Mouse (Mus musculus) right cerebral cortex, adult 2 months (tissue): ENCODE data around the gene 5730596B20Rik.

ENCODE experiments used
- DNase-seq, 2 experiments: peaks; one replicate each; pipeline ENCODE4 v3.0.0; 2021 to 2022; ENCODE audit warnings: low spot score in 2 of 2

The 5730596B20Rik gene

DNA sequence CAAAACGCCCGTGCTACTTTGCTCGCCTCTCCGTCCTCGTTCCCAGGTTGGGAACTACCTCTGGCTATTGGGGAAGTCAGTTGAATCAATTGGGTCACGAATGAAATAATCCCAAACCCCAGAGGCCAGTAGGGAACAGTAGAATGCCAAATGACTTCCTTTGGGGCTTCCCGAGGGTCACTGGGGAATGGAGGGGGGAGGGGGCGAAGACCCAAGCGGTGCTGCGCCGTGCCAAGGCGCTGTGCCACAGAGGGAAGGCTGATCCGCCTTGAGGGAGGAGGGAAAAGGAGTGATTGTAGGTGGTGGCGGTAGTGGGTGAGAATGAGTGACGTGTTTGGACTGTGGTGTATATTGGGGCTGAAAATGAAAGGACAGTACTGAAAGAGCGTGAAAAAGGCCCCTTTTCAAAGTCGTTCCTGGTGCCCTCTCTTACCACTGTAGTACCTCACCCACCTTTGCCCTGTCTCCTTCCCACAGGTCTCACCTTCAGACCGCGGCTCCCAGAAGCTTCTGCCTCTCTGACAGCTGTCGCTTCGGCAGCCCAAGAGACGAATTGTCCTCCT is 35.3 kb downstream of the 5730596B20Rik start:
- no peak for DNase-seq

DNA sequence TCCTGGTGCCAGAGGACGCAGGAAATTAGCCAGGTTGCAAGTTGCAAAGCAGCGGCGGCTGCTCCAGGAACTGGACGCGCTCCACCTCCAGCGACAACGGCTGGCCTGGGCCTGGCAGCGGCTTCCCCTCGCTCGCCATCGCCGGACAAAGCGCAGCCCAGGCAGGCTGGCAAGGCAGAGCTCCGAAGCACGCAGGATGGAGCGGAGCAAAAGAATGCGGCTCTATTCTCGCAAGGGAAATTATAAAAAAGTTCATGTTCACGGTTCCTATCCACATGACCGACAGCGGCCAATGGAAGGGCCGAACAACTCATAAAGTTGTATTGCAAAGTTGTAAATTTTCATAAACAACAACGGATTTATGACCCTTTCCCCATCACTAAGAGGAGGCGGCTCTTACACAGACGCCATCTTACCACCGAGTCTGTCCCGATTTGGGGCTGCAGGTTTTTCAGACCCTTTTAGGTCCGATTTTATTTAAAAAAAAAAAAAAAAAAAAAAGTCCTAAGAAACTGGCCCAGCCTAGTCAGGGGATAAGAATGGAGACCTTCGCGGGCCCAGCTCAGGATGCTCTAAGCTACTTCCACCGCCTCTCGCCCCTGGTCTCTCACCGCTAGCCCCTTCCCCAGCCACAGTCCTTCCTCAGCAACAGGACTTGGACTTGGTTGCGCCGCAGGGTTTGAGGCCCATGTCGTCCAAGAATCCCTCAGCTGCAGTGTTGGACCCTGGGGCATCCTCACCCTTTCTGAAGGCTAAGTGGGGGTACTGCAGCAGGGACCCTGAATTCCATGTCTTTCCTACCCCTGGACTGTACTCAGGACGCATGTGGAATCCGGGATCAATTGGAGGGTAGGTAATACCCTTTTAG is 36.1 kb downstream of the 5730596B20Rik start, which contains the start of the genes Hoxa3 and Gm28308:
TSS of gene Hoxa3 (minus strand) at position 218 of the 868 bp plus-strand sequence.
TSS of gene Gm28308 (minus strand) at position 221 of the 868 bp plus-strand sequence.
- DNase-seq = no peak

DNA sequence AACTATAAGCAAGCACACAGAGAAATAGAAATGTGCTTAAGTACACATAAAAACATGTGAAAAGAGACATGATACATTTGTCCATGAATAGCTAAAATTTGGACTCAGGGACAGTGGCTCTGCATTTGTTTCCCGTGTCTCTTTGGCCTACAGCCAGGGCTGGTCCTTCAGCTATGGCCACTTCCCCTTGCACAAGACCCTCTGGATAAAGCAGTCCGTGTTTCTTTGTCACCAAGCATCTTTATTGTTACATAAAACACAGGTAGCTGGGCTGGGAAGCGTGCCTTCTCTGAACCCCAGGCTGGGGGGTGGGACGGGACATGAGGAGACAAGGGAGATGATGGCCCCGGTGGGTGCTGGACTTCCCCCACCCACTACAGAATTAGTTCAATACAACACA is 37.0 kb downstream of the 5730596B20Rik start:
- DNase-seq = no peak

DNA sequence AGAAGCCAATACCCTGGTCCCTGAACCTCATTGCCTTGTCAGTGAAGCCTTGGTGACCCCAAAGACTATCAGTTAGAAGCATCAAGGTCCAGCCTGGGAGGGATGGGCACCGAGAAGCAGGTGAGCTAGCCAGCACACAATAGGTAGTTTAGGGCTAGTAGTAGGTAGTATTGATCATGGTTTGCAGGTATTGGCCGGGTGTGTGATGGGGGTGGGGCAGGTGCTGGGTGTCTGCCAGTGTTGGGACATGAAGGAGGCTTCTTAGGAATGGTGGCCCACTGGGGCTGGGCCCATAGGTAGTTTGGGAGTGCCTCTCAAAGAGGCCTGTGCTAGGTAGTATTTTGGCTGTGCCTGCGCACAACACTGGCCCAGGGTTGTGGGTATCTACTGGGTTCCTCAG is 37.8 kb downstream of the 5730596B20Rik start:
- no peak for DNase-seq

DNA sequence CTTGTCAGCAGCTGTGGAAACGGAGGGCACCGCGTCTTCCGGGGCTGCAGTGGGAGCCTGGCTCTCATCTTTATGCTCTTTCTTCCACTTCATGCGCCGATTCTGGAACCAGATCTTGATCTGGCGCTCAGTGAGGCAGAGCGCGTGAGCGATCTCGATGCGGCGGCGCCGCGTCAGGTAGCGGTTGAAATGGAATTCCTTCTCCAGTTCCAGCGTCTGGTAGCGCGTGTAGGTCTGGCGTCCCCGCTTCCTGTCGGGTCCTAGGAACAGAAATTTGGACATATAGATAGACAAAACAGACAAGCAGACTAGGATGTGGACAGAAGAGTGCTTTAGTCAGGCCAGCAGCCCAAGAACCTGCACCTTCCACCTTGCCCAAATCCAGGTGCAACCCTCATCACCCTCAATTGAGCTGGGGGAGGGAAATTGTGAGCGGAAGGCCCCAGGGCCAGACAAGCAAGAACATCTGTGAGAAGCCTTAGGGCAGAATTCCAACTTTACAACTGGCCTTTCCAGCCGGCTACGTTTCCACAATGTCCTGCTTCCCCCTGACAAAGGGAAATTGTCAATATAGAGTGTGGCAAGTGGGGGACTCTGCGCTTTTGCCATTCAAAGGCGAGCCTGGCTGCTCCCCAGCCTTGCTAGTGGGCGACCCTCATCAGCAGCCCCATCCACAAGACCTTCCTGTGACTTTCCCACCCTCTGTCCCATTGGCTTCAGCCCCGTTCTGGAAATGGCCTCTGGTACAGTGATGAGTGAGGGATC is 38.7 kb downstream of the 5730596B20Rik start:
- peak in 1 of 2 experiments; percentile 4 for DNase-seq

DNA sequence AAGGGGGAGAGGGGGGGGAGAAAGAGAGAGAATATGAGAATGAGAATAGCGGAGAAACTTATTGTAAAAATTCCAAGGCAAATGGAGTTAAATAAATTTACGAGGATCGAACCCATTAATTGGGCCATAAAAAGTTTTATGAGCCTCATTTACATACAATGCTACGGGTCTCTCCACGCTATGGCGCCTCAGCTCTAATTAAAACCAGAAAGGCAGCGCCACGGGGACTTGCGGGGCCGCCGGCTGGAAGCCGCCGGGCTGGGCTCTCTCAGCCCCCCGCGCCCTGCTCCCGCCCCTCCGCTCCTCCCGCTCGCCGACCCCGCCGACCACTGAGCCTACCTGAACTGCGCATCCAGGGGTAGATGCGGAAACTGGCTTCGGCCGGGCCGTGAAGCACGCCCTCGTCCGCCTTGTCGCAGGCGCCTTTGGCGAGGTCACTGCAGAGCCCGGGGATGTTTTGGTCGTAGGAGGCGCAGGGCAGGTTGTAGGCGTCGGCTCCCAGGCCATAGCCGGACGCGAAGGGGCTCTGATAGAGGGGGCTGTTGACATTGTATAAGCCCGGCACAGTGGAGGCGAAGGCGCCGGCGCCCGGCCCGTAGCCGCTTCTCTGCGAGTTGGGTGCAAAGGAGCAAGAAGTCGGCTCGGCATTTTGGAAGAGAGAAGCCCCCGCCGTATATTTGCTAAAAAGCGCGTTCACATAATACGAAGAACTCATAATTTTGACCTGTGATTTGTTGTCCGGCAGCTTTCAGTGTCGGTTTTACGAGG is 39.6 kb downstream of the 5730596B20Rik start:
- DNase-seq = no peak

DNA sequence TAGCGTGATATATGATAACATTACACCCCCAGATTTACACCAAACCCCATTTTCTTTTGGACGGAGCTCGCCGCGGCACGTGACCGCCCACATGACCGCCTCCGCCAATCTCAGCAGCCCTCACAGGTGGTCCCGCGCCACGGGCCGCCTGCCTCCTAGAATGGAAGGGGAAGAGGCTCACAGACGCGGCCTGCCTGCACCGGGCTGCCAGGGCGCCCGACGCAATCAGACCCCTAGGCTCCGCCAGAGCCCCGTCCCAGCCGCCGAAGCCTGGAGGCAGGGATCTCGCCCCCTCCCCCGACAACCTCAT is 40.1 kb downstream of the 5730596B20Rik start:
- DNase-seq = no peak

DNA sequence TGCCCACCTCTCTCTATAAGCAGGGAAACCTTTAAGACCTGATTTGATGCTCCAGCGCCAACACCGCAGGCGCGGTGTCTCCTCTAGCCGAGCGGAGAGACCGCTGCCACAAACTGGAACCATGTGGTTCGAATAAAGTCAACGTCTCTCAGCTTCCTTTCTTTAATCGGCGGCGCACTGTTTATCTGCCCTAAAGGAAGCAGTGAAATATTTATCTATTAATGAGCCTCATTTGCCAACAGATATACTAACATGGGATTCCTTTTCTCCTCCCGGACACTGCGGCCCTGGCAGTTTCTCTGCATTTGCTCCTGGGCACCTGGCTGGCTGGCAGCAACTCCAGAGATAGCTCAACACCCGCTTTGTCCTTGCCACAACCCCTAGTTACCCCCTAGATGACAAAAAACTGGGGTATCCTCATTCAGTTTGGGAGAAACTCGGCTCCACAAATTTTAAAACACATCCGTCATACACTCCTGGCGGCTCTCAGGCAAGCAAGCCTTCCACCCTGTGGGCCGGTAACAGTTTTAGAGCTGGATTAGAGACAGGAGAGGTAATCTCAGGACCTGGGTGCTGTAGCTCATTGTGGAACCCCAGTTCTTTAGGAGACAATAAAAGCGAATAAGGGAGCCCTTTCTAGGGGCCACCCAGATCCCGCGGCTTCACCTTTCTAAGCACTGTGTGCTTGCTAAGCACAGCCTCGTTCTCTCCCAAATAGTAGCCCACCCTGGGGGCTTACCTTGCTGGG is 40.8 kb downstream of the 5730596B20Rik start:
- no peak for DNase-seq

DNA sequence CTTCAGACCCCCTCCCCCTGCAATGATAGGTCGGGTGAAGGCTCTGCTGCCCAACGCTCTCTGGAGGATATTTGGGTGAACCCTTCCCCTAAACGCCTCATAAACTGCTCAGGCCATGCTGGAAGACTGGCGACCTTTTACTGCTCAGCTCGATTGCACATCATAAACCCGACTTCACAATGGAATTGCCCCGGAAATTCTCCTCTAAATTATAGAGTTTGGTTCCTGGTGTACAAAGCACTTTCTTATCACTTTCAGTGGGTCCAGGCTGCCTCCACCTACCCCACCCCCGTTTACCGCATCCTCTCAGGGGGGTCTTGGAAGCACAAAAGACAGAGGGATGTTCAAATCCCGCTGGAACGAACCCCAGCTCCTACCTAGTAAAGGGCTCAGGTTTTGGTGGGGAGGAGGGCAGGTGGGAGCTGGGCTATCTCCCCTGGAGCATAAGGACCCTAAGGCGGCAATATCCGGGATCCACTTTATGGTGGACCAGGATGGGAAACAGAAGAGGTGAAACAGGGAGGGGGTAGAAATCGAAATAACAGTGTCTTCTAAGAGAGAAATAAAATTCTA is 41.4 kb downstream of the 5730596B20Rik start:
- no peak for DNase-seq

DNA sequence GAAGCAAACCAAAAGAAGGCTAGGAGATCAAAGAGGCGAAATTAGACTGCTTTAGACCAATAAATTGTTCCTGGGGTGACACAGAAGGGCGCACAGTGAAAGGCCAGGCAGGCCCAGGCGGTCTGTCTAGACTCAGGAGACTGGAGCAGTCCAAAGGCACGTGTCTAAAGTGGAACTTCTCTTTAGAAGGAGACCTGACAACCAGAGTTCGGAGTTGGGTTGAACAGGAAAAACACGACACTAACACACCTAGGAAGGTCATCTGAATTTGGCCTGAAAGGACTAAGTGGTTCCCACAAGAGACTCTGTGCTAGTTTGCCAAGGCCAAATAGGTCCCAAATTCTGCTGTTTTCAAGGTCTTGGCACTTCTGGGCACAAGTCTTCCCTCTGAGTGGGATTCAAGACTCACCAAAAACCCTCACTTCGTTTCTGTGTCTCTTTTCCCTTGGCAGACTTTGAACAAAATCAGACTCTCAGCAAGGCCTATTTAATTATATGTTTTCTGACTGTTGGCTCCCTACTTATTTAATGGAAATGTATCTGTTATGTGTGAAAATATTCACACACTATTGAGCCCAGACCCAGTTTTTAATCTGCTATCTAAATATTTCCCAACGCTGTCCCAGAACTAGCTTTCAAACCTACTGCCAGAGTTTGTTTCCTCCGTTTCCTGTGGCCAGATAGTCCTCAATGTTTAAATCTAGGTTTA is 42.1 kb downstream of the 5730596B20Rik start:
- no peak for DNase-seq

DNA sequence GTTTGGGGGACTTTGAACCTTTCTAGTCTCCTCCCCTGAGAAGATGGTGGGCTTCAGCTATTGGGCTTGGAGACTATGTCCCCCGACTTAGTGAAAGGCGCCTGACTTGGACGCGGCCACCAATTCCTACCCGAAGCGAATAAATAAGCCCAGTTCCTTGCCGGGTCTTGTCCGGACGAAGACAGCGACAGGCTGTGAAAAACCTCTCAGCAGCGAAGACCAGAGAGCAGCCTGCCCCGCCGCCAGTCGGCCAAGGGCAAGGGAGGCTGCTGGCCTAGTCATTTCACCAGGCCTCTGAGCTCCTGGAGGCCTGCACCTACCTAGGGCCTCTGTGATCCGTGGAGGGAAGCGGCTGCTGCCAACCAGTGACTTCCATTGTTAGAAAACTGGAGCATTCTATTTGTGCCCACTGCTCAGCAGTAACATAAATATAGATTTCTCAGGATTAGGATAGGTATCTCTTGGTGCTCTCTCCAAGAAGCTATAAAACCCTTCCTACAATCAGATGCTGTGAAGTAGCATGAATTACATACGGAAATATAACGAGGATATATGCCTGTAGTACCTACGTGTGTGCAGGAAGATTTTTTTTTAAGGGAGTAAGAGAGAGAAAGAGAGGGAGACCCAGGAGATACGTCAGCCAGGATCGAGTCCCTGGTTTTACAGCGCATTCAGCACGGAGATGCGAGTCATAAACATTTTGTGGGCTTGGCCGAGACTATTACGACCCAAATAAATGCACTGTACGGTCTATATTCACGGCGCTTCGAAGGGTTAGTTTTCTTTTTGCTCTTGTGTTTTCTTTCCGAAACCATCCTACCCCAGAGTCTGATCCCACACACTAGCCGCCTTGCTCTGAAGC is 42.9 kb downstream of the 5730596B20Rik start:
- DNase-seq = peak in 1 of 2 experiments; percentile 31

DNA sequence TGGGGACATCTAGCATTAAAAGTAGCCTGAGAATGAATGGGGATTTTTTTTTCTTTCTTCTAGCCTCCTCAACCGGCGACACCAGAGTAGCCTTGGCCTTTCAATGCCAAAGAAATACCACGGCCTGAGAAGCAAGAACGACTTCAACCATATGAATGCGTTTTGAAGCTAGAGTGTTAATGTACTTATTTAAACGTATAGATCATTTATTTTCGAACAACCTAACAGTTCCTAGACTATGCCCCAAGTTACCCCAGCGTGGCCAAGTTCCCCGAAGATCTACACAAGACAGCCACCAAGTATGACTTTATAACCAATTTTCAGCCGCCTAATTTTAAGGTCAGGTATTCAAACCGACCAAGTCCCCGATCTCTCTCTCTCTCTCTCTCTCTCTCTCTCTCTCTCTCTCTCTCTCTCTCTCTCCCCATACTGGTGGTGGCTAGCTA is 43.6 kb downstream of the 5730596B20Rik start:
- DNase-seq = no peak

DNA sequence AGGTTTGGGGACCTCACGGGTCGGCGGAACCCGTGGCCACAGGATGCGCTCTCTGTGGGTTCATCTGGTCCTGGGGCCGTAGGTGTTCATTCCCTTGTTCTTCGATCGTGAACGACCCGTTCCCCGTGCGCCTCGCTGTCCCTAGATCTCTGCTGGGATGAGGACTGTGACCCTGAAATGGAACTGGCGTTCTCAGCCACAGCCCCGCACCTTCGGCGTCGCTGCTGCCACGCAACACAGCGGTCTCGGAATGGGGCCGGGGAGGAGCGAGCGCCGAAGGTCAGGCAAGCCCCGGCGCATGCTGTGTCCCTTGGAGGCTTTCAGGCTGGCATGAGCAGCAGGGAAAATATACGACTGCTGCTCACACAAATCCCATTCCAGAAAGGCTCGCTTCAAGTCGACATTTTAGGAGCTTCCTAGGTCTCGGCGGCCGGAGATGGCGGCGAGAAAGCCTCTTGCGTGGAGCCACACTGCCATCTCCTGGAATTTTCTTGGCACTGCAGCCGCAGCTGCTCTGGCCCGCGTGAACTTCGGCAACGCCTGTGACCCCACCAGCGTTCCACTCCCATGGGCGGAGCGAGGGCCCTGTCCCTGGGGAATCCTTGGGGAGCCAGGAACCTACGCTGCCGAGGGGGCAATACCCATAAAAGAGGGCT is 44.2 kb downstream of the 5730596B20Rik start, which contains the start of gene Hoxa7:
TSS of gene Hoxa7 (minus strand) at position 518 of the 656 bp plus-strand sequence.
- DNase-seq = peak; percentile 76 to 80

DNA sequence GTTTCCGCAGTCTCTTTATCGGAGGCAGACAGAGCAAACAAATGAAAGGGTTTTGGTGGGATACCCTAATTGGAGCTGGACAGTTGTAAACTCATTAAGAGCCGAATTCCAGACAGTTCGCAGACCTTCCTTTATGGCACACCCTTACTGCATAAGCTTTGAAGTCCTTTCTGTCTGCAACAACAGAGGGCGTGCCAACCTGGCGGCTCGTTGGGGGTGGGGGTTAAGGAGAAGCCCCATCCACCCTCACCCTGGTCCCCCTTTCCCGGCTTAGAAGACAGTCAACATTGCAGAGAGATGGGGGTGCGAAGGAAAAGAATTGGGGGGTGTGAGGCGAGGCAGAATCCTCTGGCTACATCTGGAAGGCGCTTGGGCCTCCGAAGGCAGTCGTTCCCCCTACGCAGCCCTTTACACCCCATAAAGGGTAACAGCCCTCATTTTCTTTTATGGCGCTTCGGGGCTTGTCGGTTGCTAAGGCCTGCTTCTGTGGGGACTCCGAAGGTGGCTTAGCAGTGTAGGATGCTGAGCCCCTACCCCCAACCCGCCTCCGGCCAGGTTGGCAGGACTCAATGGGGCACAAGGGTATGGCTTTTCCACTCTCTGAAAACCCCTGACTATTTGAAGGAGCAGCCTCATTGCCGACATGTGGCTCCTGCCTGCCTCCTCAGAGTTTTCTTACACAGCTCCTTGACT is 44.8 kb downstream of the 5730596B20Rik start:
- DNase-seq = no peak

DNA sequence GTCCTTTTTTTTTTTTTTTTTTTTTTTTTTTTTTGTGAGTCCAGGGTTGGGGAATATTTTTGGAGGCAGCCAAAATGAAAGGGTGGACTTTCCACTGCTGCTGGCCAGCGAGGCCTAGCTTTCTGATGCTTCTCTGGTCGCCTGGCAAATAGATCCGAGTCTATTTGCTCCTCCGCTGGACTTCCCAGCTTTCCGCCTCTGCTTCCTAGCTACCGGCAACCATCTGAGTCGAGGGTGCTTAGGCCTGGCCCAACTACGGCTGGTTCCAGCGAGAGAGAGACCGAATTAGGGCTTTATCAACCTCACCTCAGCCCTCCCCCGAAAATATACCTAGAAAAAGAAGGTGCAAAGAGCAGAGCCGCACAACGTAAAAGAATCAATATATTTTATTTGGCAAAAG is 45.4 kb downstream of the 5730596B20Rik start:
- DNase-seq = no peak

DNA sequence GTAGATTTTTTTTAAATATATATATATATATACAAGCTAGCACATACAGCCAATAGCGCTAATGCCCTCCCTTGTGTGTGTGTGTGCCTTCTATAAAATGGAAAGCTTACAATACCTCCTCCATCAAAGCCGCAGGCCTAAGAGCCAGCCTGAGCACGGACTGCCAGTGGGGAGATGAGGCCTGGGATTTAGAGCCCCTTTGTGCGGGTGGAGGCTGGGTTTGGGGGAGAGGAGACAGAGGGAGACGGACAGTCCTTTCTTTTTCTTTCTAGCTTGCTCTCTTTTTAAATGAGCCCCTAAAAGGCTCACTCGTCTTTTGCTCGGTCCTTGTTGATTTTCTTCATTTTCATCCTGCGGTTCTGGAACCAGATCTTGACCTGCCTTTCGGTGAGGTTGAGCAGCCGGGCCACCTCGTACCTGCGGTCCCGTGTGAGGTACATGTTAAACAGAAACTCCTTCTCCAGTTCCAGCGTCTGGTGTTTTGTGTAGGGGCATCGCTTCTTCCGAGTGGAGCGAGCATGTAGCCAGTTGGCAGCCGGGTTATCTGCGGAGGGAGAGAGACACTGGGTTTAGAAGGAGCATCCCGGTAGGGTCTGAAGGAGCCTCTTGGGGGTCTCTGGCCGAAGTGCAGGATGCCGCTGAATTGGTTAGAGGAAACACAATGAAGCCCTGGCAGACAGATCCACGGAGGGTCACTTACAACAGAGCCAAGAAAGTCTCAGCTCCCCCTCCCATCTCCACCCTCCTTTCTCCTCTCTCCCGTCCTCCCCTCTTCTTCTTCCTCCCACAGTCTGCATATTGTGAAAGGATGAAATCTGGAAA is 46.9 kb downstream of the 5730596B20Rik start:
- no peak for DNase-seq
